Mouse (Mus musculus) embryonic fibroblast, embryonic 13.5 days (primary cell): ENCODE measurements around the gene Ttc26.

Source experiments
- CTCF ChIP-seq: IDR thresholded peaks from 2 replicates; pipeline ENCODE4 v1.5.1; 2011; ENCODE audit warnings: mild to moderate bottlenecking, control low read depth, low read length, moderate library complexity, borderline replicate concordance; ENCODE audit not compliant: insufficient read depth
- POLR2A ChIP-seq: IDR thresholded peaks from 2 replicates; pipeline ENCODE4 v1.6.1; 2011; ENCODE audit warnings: low read depth, mild to moderate bottlenecking, control low read depth, low read length, moderate library complexity

GRCm38 (mm10) chr6:38337166-38337705 is 44.0 kb upstream of the Ttc26 start:
- TF ChIP-seq POLR2A (no peak), CTCF (no peak)
